Mouse (Mus musculus) kidney, adult 2 months (tissue): ENCODE results near the gene Rd3.

Source experiments
- CTCF ChIP-seq: fragments of 200-500 bp; conservative IDR thresholded peaks from 2 replicates; pipeline ENCODE4 v1.5.1; 2011; ENCODE audit warnings: low read depth, mild to moderate bottlenecking, control low read depth, low read length, moderate library complexity, mixed read lengths; ENCODE audit not compliant: insufficient read depth, insufficient read length
- POLR2A ChIP-seq: fragments of 200-500 bp; IDR thresholded peaks from one replicate; pipeline ENCODE4 v1.6.1; 2011; ENCODE audit warnings: low read depth, low read length, control low read depth

GRCm38 (mm10) chr1:191987481-191987769 is 10.3 kb downstream of the Rd3 start:
- TF ChIP-seq POLR2A = no peak
- no peak for TF ChIP-seq CTCF
